Mouse (Mus musculus): ENCODE data around the gene Card10.

- TF ChIP-seq CTCF (IDR thresholded peaks at IDR 0.05; ENCODE audit: extremely low read depth, insufficient read depth, insufficient read length, insufficient replicate concordance) (no peak), POLR2A (IDR thresholded peaks at IDR 0.05; ENCODE audit: low read depth, low read length) (no peak)
Observed at GRCm38 (mm10) chr15:78846352-78846751, 43.5 kb upstream of the Card10 start.

Data from spleen, adult 2 months (tissue).